26 mouse cellular contexts compared by ENCODE assay signal in the genomic region with DNA sequence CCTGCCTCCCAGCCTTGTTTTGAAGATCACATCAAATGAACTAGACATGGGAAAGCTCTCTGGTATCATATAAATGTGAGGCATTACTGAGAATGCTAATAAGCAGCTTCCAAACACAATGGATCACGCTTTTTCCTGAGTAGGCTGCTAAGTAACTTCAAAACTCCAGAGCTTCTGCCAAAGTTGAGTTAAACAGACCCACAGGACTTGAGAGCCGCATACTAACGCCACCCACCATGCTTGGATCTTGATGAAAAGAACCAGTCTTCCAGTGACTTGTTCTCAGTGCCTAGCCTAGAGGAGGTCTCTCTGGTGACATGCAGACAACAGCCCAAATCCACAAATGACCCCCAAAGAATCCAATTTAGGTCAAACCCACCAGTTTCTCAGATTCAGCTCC. TPM values are rescaled to one million over a fixed set of nuclear protein-coding genes. Genes with fewer than 3 reads are reported as not detected.
DNase-seq lines count a peak whose midpoint lies in the region; ATAC-seq and TF ChIP-seq lines count a peak whose summit lies in the region.
"Had no signal": no experiment of that assay in that cellular context is flagged by ENCODE, and none has a peak within 500 bp of the region (broad histone marks: within the 10 kb centered on the region; RNA-seq: fewer than 3 reads in every experiment).

No protein-coding gene starts in this region.

- no peaks in the 10 kb centered on the region for H3K27me3 ChIP-seq in forebrain, postnatal 0 days (ENCODE audit: insufficient read depth, low read length)
- no peaks in the 10 kb centered on the region for H3K27me3 ChIP-seq in forebrain, embryonic 13.5 days
- no peaks in the 10 kb centered on the region for H3K27me3 ChIP-seq in midbrain, embryonic 14.5 days (ENCODE audit: control insufficient read depth, insufficient read depth, low read length)
- H3K27me3 ChIP-seq in midbrain, embryonic 16.5 days (ENCODE audit: control insufficient read depth, insufficient read depth, low read depth, low read length), result no peaks in the 10 kb centered on the region
- no peaks in the 10 kb centered on the region for H3K27me3 ChIP-seq in limb, embryonic 13.5 days
- H3K27me3 ChIP-seq in neural tube, embryonic 15.5 days (replicated peaks), result no peaks in the 10 kb centered on the region
- H3K27me3 ChIP-seq: kidney, embryonic 15.5 days; liver, embryonic 12.5 days had no signal

- no peak overlapping the region for H3K4me3 ChIP-seq in forebrain, postnatal 0 days (ENCODE audit: low read depth, low read length)
- no peak overlapping the region for H3K4me3 ChIP-seq in forebrain, embryonic 13.5 days
- no peak overlapping the region for H3K4me3 ChIP-seq in midbrain, embryonic 14.5 days (replicated peaks; ENCODE audit: low read depth, low read length)
- no peak overlapping the region for H3K4me3 ChIP-seq in midbrain, embryonic 16.5 days (ENCODE audit: low read depth, low read length)
- H3K4me3 ChIP-seq in limb, embryonic 13.5 days, result no peak overlapping the region
- H3K4me3 ChIP-seq in neural tube, embryonic 15.5 days (replicated peaks), result no peak overlapping the region
- H3K4me3 ChIP-seq: kidney, embryonic 15.5 days; liver, embryonic 12.5 days had no signal

- peak; percentile 54; the same call in 1 of the 2 replicates for ATAC-seq in forebrain, postnatal 0 days
- ATAC-seq in forebrain, embryonic 13.5 days, result no peak
- no peak for ATAC-seq in midbrain, embryonic 14.5 days (ENCODE audit: low FRiP score, low TSS enrichment)
- ATAC-seq in midbrain, embryonic 16.5 days, result no peak
- no peak for ATAC-seq in limb, embryonic 13.5 days (ENCODE audit: low FRiP score, low read depth)
- ATAC-seq in neural tube, embryonic 15.5 days (ENCODE audit: low FRiP score), result no peak
- ATAC-seq: CD4-positive, CD25-positive, alpha-beta regulatory T cell, adult 4 months; liver, embryonic 12.5 days had no signal

- H3K4me1 ChIP-seq in forebrain, postnatal 0 days (ENCODE audit: insufficient read depth), result no peaks in the 10 kb centered on the region
- H3K4me1 ChIP-seq in forebrain, embryonic 13.5 days, result peaks cover 17% of the 10 kb centered on the region
- H3K4me1 ChIP-seq in midbrain, embryonic 14.5 days (ENCODE audit: control insufficient read depth, insufficient read depth, low read length), result no peaks in the 10 kb centered on the region
- no peaks in the 10 kb centered on the region; the same call in 1 of the 2 replicates for H3K4me1 ChIP-seq in midbrain, embryonic 16.5 days (ENCODE audit: control insufficient read depth, insufficient read depth, low read length)
- H3K4me1 ChIP-seq in limb, embryonic 13.5 days, result peaks cover 48% of the 10 kb centered on the region
- H3K4me1 ChIP-seq in neural tube, embryonic 15.5 days, result peaks cover 19% of the 10 kb centered on the region

- H3K9me3 ChIP-seq in forebrain, postnatal 0 days (ENCODE audit: low read length), result no peaks in the 10 kb centered on the region
- H3K9me3 ChIP-seq in forebrain, embryonic 13.5 days (replicated peaks), result no peaks in the 10 kb centered on the region
- H3K9me3 ChIP-seq in midbrain, embryonic 14.5 days (ENCODE audit: control insufficient read depth, low read length), result no peaks in the 10 kb centered on the region
- no peaks in the 10 kb centered on the region for H3K9me3 ChIP-seq in midbrain, embryonic 16.5 days (replicated peaks; ENCODE audit: control insufficient read depth, low read length, poor library complexity, severe bottlenecking)
- no peaks in the 10 kb centered on the region for H3K9me3 ChIP-seq in limb, embryonic 13.5 days
- no peaks in the 10 kb centered on the region for H3K9me3 ChIP-seq in neural tube, embryonic 15.5 days (replicated peaks)
- H3K9me3 ChIP-seq: kidney, embryonic 15.5 days; liver, embryonic 12.5 days had no signal

- WGBS in forebrain, postnatal 0 days, result 30% methylated on average over 3 of the region's 3 CpGs
- 40% methylated on average over 3 of the region's 3 CpGs for WGBS in forebrain, embryonic 13.5 days
- 18% methylated on average over 3 of the region's 3 CpGs for WGBS in midbrain, embryonic 14.5 days
- whole genome bisulfite sequencing in midbrain, embryonic 16.5 days, result 39% methylated on average over 3 of the region's 3 CpGs
- WGBS in limb, embryonic 13.5 days, result 48% methylated on average over 3 of the region's 3 CpGs
- WGBS in neural tube, embryonic 15.5 days, result 57% methylated on average over 3 of the region's 3 CpGs

- no peak for TF ChIP-seq CTCF in forebrain, postnatal 0 days (IDR thresholded peaks at IDR 0.05; ENCODE audit: low read depth)

- H3K36me3 ChIP-seq in forebrain, postnatal 0 days (ENCODE audit: insufficient read depth), result no peaks in the 10 kb centered on the region
- H3K36me3 ChIP-seq in forebrain, embryonic 13.5 days (ENCODE audit: poor library complexity, severe bottlenecking), result no peaks in the 10 kb centered on the region
- no peaks in the 10 kb centered on the region for H3K36me3 ChIP-seq in midbrain, embryonic 14.5 days (ENCODE audit: control insufficient read depth, insufficient read depth, low read length)
- H3K36me3 ChIP-seq in midbrain, embryonic 16.5 days (ENCODE audit: control insufficient read depth, insufficient read depth, low read length), result no peaks in the 10 kb centered on the region
- no peaks in the 10 kb centered on the region for H3K36me3 ChIP-seq in limb, embryonic 13.5 days
- no peaks in the 10 kb centered on the region for H3K36me3 ChIP-seq in neural tube, embryonic 15.5 days
- H3K36me3 ChIP-seq: kidney, embryonic 15.5 days; liver, embryonic 12.5 days had no signal

- no peak overlapping the region for H3K4me2 ChIP-seq in forebrain, postnatal 0 days (ENCODE audit: low read depth)
- H3K4me2 ChIP-seq in forebrain, embryonic 13.5 days, result no peak overlapping the region
- no peak overlapping the region for H3K4me2 ChIP-seq in midbrain, embryonic 14.5 days (ENCODE audit: low read length)
- no peak overlapping the region for H3K4me2 ChIP-seq in midbrain, embryonic 16.5 days (ENCODE audit: low read length)
- peak overlapping the region; percentile 14; the same call in 1 of the 2 replicates for H3K4me2 ChIP-seq in limb, embryonic 13.5 days (replicated peaks)
- H3K4me2 ChIP-seq in neural tube, embryonic 15.5 days, result no peak overlapping the region
- H3K4me2 ChIP-seq: heart, embryonic 11.5 days; kidney, embryonic 15.5 days; liver, embryonic 12.5 days had no signal

- H3K27ac ChIP-seq in forebrain, postnatal 0 days (ENCODE audit: low read depth, low read length), result no peak overlapping the region
- no peak overlapping the region for H3K27ac ChIP-seq in forebrain, embryonic 13.5 days
- no peak overlapping the region for H3K27ac ChIP-seq in midbrain, embryonic 14.5 days (replicated peaks; ENCODE audit: low read depth, low read length)
- no peak overlapping the region for H3K27ac ChIP-seq in midbrain, embryonic 16.5 days (ENCODE audit: low read length)
- peak overlapping the region; percentile 52; the same call in 1 of the 2 replicates for H3K27ac ChIP-seq in limb, embryonic 13.5 days
- H3K27ac ChIP-seq in neural tube, embryonic 15.5 days (replicated peaks), result no peak overlapping the region
- H3K27ac ChIP-seq: kidney, embryonic 15.5 days; liver, embryonic 12.5 days; stomach, postnatal 0 days had no signal

- no peak for DNase-seq in forebrain, postnatal 0 days
- DNase-seq in midbrain, embryonic 14.5 days, result peak; percentile 18
- no peak for DNase-seq in cerebellum, adult 9-11 months
- DNase-seq: cerebellum, adult 2 months; gastrocnemius, postnatal 10 days; heart, adult 11 months; kidney, adult 11 months; kidney, postnatal 36 days; layer of hippocampus, postnatal 36 days; lung, adult 18-20 months; lung, postnatal 10 days had no signal

- H3K9ac ChIP-seq in forebrain, postnatal 0 days, result no peak overlapping the region
- no peak overlapping the region for H3K9ac ChIP-seq in forebrain, embryonic 13.5 days
- no peak overlapping the region for H3K9ac ChIP-seq in midbrain, embryonic 14.5 days (replicated peaks; ENCODE audit: low read length)
- H3K9ac ChIP-seq in midbrain, embryonic 16.5 days (ENCODE audit: low read depth, low read length), result no peak overlapping the region
- H3K9ac ChIP-seq in limb, embryonic 13.5 days, result no peak overlapping the region
- H3K9ac ChIP-seq in neural tube, embryonic 15.5 days (replicated peaks), result no peak overlapping the region
- H3K9ac ChIP-seq: kidney, embryonic 15.5 days; liver, embryonic 12.5 days had no signal

RNA-seq across cellular contexts. Expression of gene Zfyve19, which starts 9.5 kb away (rescaled TPM):
- 37.4 and 38.6 TPM in 2 replicates for total RNA-seq in forebrain, postnatal 0 days (2014; rRNA removed)
- 58.3 and 62.5 TPM in 2 replicates for polyA plus RNA-seq in forebrain, postnatal 0 days (2015; fragmentation: Nextera tagmentation; extraction: Ambion mirVana)
- 49.3 and 53.9 TPM in 2 replicates for polyA plus RNA-seq in forebrain, embryonic 13.5 days (2015; fragmentation: Nextera tagmentation; extraction: Ambion mirVana)
- polyA plus RNA-seq in midbrain, embryonic 14.5 days (2014; fragmentation: Nextera tagmentation; extraction: Ambion mirVana), result 57.3 and 58.7 TPM in 2 replicates
- polyA plus RNA-seq in midbrain, embryonic 16.5 days (2015; fragmentation: Nextera tagmentation; extraction: Ambion mirVana), result 62.4 and 62.6 TPM in 2 replicates
- 58.3 and 61.1 TPM in 2 replicates for polyA plus RNA-seq in limb, embryonic 13.5 days (2015; fragmentation: Nextera tagmentation; extraction: Ambion mirVana)
- 64.2 and 68.0 TPM in 2 replicates for polyA plus RNA-seq in neural tube, embryonic 15.5 days (2015; fragmentation: Nextera tagmentation; extraction: Ambion mirVana)

RNA-seq across cellular contexts. Expression of gene Dnajc17, which starts 9.7 kb away (rescaled TPM):
- total RNA-seq in forebrain, postnatal 0 days (2014; rRNA removed), result 30.6 and 41.9 TPM in 2 replicates
- polyA plus RNA-seq in forebrain, postnatal 0 days (2015; fragmentation: Nextera tagmentation; extraction: Ambion mirVana), result 25.2 and 27.0 TPM in 2 replicates
- polyA plus RNA-seq in forebrain, embryonic 13.5 days (2015; fragmentation: Nextera tagmentation; extraction: Ambion mirVana), result 25.0 and 25.2 TPM in 2 replicates
- polyA plus RNA-seq in midbrain, embryonic 14.5 days (2014; fragmentation: Nextera tagmentation; extraction: Ambion mirVana), result 21.8 and 27.8 TPM in 2 replicates
- polyA plus RNA-seq in midbrain, embryonic 16.5 days (2015; fragmentation: Nextera tagmentation; extraction: Ambion mirVana), result 25.9 and 28.5 TPM in 2 replicates
- 23.1 and 25.4 TPM in 2 replicates for polyA plus RNA-seq in limb, embryonic 13.5 days (2015; fragmentation: Nextera tagmentation; extraction: Ambion mirVana)
- polyA plus RNA-seq in neural tube, embryonic 15.5 days (2015; fragmentation: Nextera tagmentation; extraction: Ambion mirVana), result 23.9 and 26.1 TPM in 2 replicates

RNA-seq across cellular contexts. Expression of gene Gm14137, which starts 24.6 kb away (rescaled TPM):
- total RNA-seq in forebrain, postnatal 0 days (2014; rRNA removed), result 0.08 TPM in 1 of 2 replicates, not detected in the other
- polyA plus RNA-seq in forebrain, postnatal 0 days (2015; fragmentation: Nextera tagmentation; extraction: Ambion mirVana), result 0.09 and 0.28 TPM in 2 replicates
- 0.88 and 0.93 TPM in 2 replicates for polyA plus RNA-seq in forebrain, embryonic 13.5 days (2015; fragmentation: Nextera tagmentation; extraction: Ambion mirVana)
- 0.43 and 0.90 TPM in 2 replicates for polyA plus RNA-seq in midbrain, embryonic 14.5 days (2014; fragmentation: Nextera tagmentation; extraction: Ambion mirVana)
- polyA plus RNA-seq in midbrain, embryonic 16.5 days (2015; fragmentation: Nextera tagmentation; extraction: Ambion mirVana), result 1.2 and 1.5 TPM in 2 replicates
- polyA plus RNA-seq in limb, embryonic 13.5 days (2015; fragmentation: Nextera tagmentation; extraction: Ambion mirVana), result 0.47 and 0.75 TPM in 2 replicates
- 0.69 and 0.78 TPM in 2 replicates for polyA plus RNA-seq in neural tube, embryonic 15.5 days (2015; fragmentation: Nextera tagmentation; extraction: Ambion mirVana)
- total RNA-seq: hematopoietic stem cell, adult 5-6 weeks; layer of hippocampus, adult 8-10 months; layer of hippocampus, postnatal 36 days; left cerebral cortex, postnatal 14 days had no signal
- polyA plus RNA-seq: cerebellum, adult 2 months; heart, embryonic 11.5 days had no signal

RNA-seq across cellular contexts. Expression of gene Ppp1r14d, which starts 30.8 kb away (rescaled TPM):
- total RNA-seq in forebrain, postnatal 0 days (2014; rRNA removed), result not detected in 2 replicates
- polyA plus RNA-seq in forebrain, postnatal 0 days (2015; fragmentation: Nextera tagmentation; extraction: Ambion mirVana), result not detected in 2 replicates
- not detected in 2 replicates for polyA plus RNA-seq in forebrain, embryonic 13.5 days (2015; fragmentation: Nextera tagmentation; extraction: Ambion mirVana)
- not detected in 2 replicates for polyA plus RNA-seq in midbrain, embryonic 14.5 days (2014; fragmentation: Nextera tagmentation; extraction: Ambion mirVana)
- polyA plus RNA-seq in midbrain, embryonic 16.5 days (2015; fragmentation: Nextera tagmentation; extraction: Ambion mirVana), result not detected in 2 replicates
- not detected in 2 replicates for polyA plus RNA-seq in limb, embryonic 13.5 days (2015; fragmentation: Nextera tagmentation; extraction: Ambion mirVana)
- polyA plus RNA-seq in neural tube, embryonic 15.5 days (2015; fragmentation: Nextera tagmentation; extraction: Ambion mirVana), result 0.40 TPM in 1 of 2 replicates, not detected in the other
- total RNA-seq: gastrocnemius, postnatal 10 days; hematopoietic stem cell, adult 5-6 weeks; layer of hippocampus, adult 8-10 months; layer of hippocampus, postnatal 36 days; left cerebral cortex, postnatal 14 days; neutrophil, adult 5-6 weeks had no signal
- polyA plus RNA-seq: CD4-positive, CD25-positive, alpha-beta regulatory T cell, adult 4 months; cerebellum, adult 2 months; frontal cortex, adult 2 months; heart, embryonic 11.5 days; heart, postnatal 0 days; liver, embryonic 12.5 days had no signal

RNA-seq across cellular contexts. Expression of gene Gchfr, which starts 31.4 kb away (rescaled TPM):
- total RNA-seq in forebrain, postnatal 0 days (2014; rRNA removed), result 0.38 TPM in 1 of 2 replicates, not detected in the other
- polyA plus RNA-seq in forebrain, postnatal 0 days (2015; fragmentation: Nextera tagmentation; extraction: Ambion mirVana), result 1.5 and 1.9 TPM in 2 replicates
- polyA plus RNA-seq in forebrain, embryonic 13.5 days (2015; fragmentation: Nextera tagmentation; extraction: Ambion mirVana), result 1.7 and 2.5 TPM in 2 replicates
- polyA plus RNA-seq in midbrain, embryonic 14.5 days (2014; fragmentation: Nextera tagmentation; extraction: Ambion mirVana), result 7.4 and 8.6 TPM in 2 replicates
- polyA plus RNA-seq in midbrain, embryonic 16.5 days (2015; fragmentation: Nextera tagmentation; extraction: Ambion mirVana), result 7.3 and 9.4 TPM in 2 replicates
- 5.8 and 6.5 TPM in 2 replicates for polyA plus RNA-seq in limb, embryonic 13.5 days (2015; fragmentation: Nextera tagmentation; extraction: Ambion mirVana)
- 4.6 TPM in 2 replicates for polyA plus RNA-seq in neural tube, embryonic 15.5 days (2015; fragmentation: Nextera tagmentation; extraction: Ambion mirVana)
- total RNA-seq: layer of hippocampus, postnatal 36 days; left cerebral cortex, postnatal 14 days had no signal
- polyA plus RNA-seq: CD4-positive, CD25-positive, alpha-beta regulatory T cell, adult 4 months had no signal
